8 mouse cellular contexts compared by ENCODE assay signal in the genomic region with DNA sequence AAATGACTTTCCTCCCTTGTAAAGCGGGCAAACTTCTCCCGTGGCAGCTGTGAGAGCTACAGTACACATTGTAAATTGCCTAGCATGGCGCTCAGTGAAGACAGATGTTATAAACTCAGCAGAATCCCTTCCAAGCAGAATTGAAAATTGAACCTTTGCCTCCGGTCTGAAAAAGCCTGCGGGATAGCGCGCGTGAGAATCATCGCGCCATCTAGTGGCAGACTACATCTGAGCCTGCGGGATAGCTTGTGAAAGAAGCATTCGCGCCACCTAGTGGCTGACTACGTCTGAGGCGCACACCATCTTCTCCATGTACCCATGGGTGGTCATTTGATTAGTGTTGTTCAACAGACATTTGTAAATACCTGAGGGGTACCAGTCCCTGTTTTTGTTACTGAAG. TPM values are rescaled to one million over a fixed set of nuclear protein-coding genes. Genes with fewer than 3 reads are reported as not detected.
DNase-seq lines count a peak whose midpoint lies in the region; ATAC-seq and TF ChIP-seq lines count a peak whose summit lies in the region.

No protein-coding gene starts in this region.

- no peak overlapping the region for H3K9ac ChIP-seq in embryonic facial prominence, embryonic 12.5 days
- H3K9ac ChIP-seq in kidney, embryonic 14.5 days (ENCODE audit: low read depth, low read length) = no peak overlapping the region
- no peak overlapping the region for H3K9ac ChIP-seq in limb, embryonic 14.5 days (ENCODE audit: low read depth, low read length, severe bottlenecking)
- H3K9ac ChIP-seq in midbrain, postnatal 0 days (replicated peaks; ENCODE audit: low read length, poor library complexity, severe bottlenecking) = no peak overlapping the region

- TF ChIP-seq POLR2A in limb, embryonic 14.5 days (IDR thresholded peaks at IDR 0.05; ENCODE audit: borderline replicate concordance, extremely low read depth, insufficient read depth, insufficient read length) = no peak

- no peak overlapping the region for H3K27ac ChIP-seq in embryonic facial prominence, embryonic 12.5 days
- no peak overlapping the region for H3K27ac ChIP-seq in kidney, embryonic 14.5 days (ENCODE audit: low read depth, low read length)
- no peak overlapping the region for H3K27ac ChIP-seq in limb, embryonic 14.5 days (replicated peaks; ENCODE audit: low read depth, low read length)
- no peak overlapping the region for H3K27ac ChIP-seq in midbrain, postnatal 0 days (ENCODE audit: low read depth, low read length)

- TF ChIP-seq CTCF in midbrain, postnatal 0 days (IDR thresholded peaks at IDR 0.05) = peak; percentile 100

- H3K9me3 ChIP-seq in embryonic facial prominence, embryonic 12.5 days = no peaks in the 10 kb centered on the region
- no peaks in the 10 kb centered on the region for H3K9me3 ChIP-seq in kidney, embryonic 14.5 days (ENCODE audit: control insufficient read depth, low read length)
- no peaks in the 10 kb centered on the region for H3K9me3 ChIP-seq in limb, embryonic 14.5 days (ENCODE audit: control insufficient read depth, low read length)
- H3K9me3 ChIP-seq in midbrain, postnatal 0 days (ENCODE audit: low read length) = no peaks in the 10 kb centered on the region

- no peak overlapping the region for H3K4me3 ChIP-seq in embryonic facial prominence, embryonic 12.5 days
- H3K4me3 ChIP-seq in kidney, embryonic 14.5 days (ENCODE audit: low read length) = no peak overlapping the region
- no peak overlapping the region for H3K4me3 ChIP-seq in limb, embryonic 14.5 days (replicated peaks; ENCODE audit: low read length)
- H3K4me3 ChIP-seq in midbrain, postnatal 0 days (ENCODE audit: low read depth, low read length) = no peak overlapping the region

- H3K4me1 ChIP-seq in embryonic facial prominence, embryonic 12.5 days = no peaks in the 10 kb centered on the region
- no peaks in the 10 kb centered on the region for H3K4me1 ChIP-seq in kidney, embryonic 14.5 days (ENCODE audit: control insufficient read depth, insufficient read depth, low read length)
- no peaks in the 10 kb centered on the region for H3K4me1 ChIP-seq in limb, embryonic 14.5 days (ENCODE audit: control insufficient read depth, insufficient read depth, low read length)
- H3K4me1 ChIP-seq in midbrain, postnatal 0 days (ENCODE audit: insufficient read depth, low read length) = no peaks in the 10 kb centered on the region

- no peaks in the 10 kb centered on the region for H3K27me3 ChIP-seq in embryonic facial prominence, embryonic 12.5 days
- H3K27me3 ChIP-seq in kidney, embryonic 14.5 days (ENCODE audit: control insufficient read depth, insufficient read depth, low read length) = no peaks in the 10 kb centered on the region
- H3K27me3 ChIP-seq in limb, embryonic 14.5 days (ENCODE audit: control insufficient read depth, insufficient read depth, low read length) = no peaks in the 10 kb centered on the region
- H3K27me3 ChIP-seq in midbrain, postnatal 0 days (ENCODE audit: insufficient read depth, low read length) = no peaks in the 10 kb centered on the region

- ATAC-seq in embryonic facial prominence, embryonic 12.5 days (ENCODE audit: insufficient number of reproducible peaks, insufficient read depth, low FRiP score, low TSS enrichment) = 0 out of 2 replicates have a peak, but pooled peaks have one; percentile 28
- ATAC-seq in kidney, embryonic 14.5 days (ENCODE audit: low FRiP score, low TSS enrichment) = peak; percentile 83
- peak; percentile 89 for ATAC-seq in limb, embryonic 14.5 days (ENCODE audit: low FRiP score, low read depth)
- peak; percentile 85 for ATAC-seq in midbrain, postnatal 0 days (ENCODE audit: low FRiP score)

- DNase-seq in 3T3-L1 (ENCODE audit: low read depth, low spot score) = peak; percentile 97
- DNase-seq in adrenal gland, postnatal 25 days = peak; percentile 88
- DNase-seq in heart, adult 8-10 months (ENCODE audit: low spot score) = peak; percentile 89
- peak; percentile 96 for DNase-seq in limb, embryonic 14.5 days (ENCODE audit: low spot score)
- peak; percentile 96 for DNase-seq in midbrain, postnatal 0 days (ENCODE audit: low spot score)
- DNase-seq in spleen, postnatal 10 days (ENCODE audit: low spot score in 2 of 2) = peak; percentile 77 to 93

- no peaks in the 10 kb centered on the region for H3K36me3 ChIP-seq in embryonic facial prominence, embryonic 12.5 days
- no peaks in the 10 kb centered on the region for H3K36me3 ChIP-seq in kidney, embryonic 14.5 days (ENCODE audit: control insufficient read depth, insufficient read depth, low read length)
- H3K36me3 ChIP-seq in limb, embryonic 14.5 days (ENCODE audit: control insufficient read depth, insufficient read depth, low read length) = no peaks in the 10 kb centered on the region
- H3K36me3 ChIP-seq in midbrain, postnatal 0 days (ENCODE audit: insufficient read depth, low read length) = no peaks in the 10 kb centered on the region

- 1% methylated on average over 15 of the region's 15 CpGs for WGBS in embryonic facial prominence, embryonic 12.5 days
- 2% methylated on average over 15 of the region's 15 CpGs for WGBS in kidney, embryonic 14.5 days
- 1% methylated on average over 15 of the region's 15 CpGs for WGBS in limb, embryonic 14.5 days
- WGBS in midbrain, postnatal 0 days = 2% methylated on average over 15 of the region's 15 CpGs

- no peak overlapping the region for H3K4me2 ChIP-seq in embryonic facial prominence, embryonic 12.5 days (replicated peaks)
- no peak overlapping the region for H3K4me2 ChIP-seq in kidney, embryonic 14.5 days (replicated peaks; ENCODE audit: low read depth, low read length)
- H3K4me2 ChIP-seq in limb, embryonic 14.5 days (replicated peaks; ENCODE audit: low read depth, low read length, severe bottlenecking) = no peak overlapping the region
- H3K4me2 ChIP-seq in midbrain, postnatal 0 days (ENCODE audit: low read depth, low read length, poor library complexity, severe bottlenecking) = no peak overlapping the region

RNA-seq across cellular contexts. Expression of gene Cript, which starts 19.0 kb away (rescaled TPM):
- total RNA-seq in adrenal gland, postnatal 25 days (2021) = 67.1 and 68.5 TPM in 2 replicates
- 144 and 152 TPM in 2 replicates for polyA plus RNA-seq in embryonic facial prominence, embryonic 12.5 days (2016; fragmentation: Nextera tagmentation; extraction: Ambion mirVana)
- 10 to 100 TPM; 44.4 to 56.4 (median 47.0) TPM for total RNA-seq in heart, adult 8-10 months (2022)
- 150 and 193 TPM in 2 replicates for polyA plus RNA-seq in kidney, embryonic 14.5 days (2014; fragmentation: Nextera tagmentation; extraction: Ambion mirVana)
- polyA plus RNA-seq in limb, embryonic 14.5 days (2012; rRNA removed) = 36.0 and 42.1 TPM in 2 replicates
- 126 and 132 TPM in 2 replicates for polyA plus RNA-seq in limb, embryonic 14.5 days (2014; fragmentation: Nextera tagmentation; extraction: Ambion mirVana)
- total RNA-seq in midbrain, postnatal 0 days (2014; rRNA removed) = 51.4 and 51.6 TPM in 2 replicates
- polyA plus RNA-seq in midbrain, postnatal 0 days (2015; fragmentation: Nextera tagmentation; extraction: Ambion mirVana) = 194 and 199 TPM in 2 replicates

RNA-seq across cellular contexts. Expression of gene Pigf, which starts 19.2 kb away (rescaled TPM):
- total RNA-seq in adrenal gland, postnatal 25 days (2021) = 14.0 and 15.4 TPM in 2 replicates
- polyA plus RNA-seq in embryonic facial prominence, embryonic 12.5 days (2016; fragmentation: Nextera tagmentation; extraction: Ambion mirVana) = 32.1 and 32.7 TPM in 2 replicates
- total RNA-seq in heart, adult 8-10 months (2022) = 1 to 10 TPM; 2.0 to 4.1 (median 3.5) TPM
- 39.3 and 46.1 TPM in 2 replicates for polyA plus RNA-seq in kidney, embryonic 14.5 days (2014; fragmentation: Nextera tagmentation; extraction: Ambion mirVana)
- polyA plus RNA-seq in limb, embryonic 14.5 days (2012; rRNA removed) = 21.6 and 23.5 TPM in 2 replicates
- 30.5 and 32.9 TPM in 2 replicates for polyA plus RNA-seq in limb, embryonic 14.5 days (2014; fragmentation: Nextera tagmentation; extraction: Ambion mirVana)
- total RNA-seq in midbrain, postnatal 0 days (2014; rRNA removed) = 21.6 and 22.0 TPM in 2 replicates
- polyA plus RNA-seq in midbrain, postnatal 0 days (2015; fragmentation: Nextera tagmentation; extraction: Ambion mirVana) = 29.4 and 31.3 TPM in 2 replicates

Comparison
In these comparisons a context has a peak if more than half of its experiments do, and no peak if none do; other contexts are left out.
1. ATAC-seq: peak in every context shown above with its lines; median percentile 89 in limb, embryonic 14.5 days; 85 in midbrain, postnatal 0 days; 83 in kidney, embryonic 14.5 days; 28 in embryonic facial prominence, embryonic 12.5 days.